Mouse (Mus musculus) cerebellum, adult 11 months (tissue): Measurements from ENCODE around the gene Cyb5r4.
"Not testable (repeated sequence)": the region's sequence is repeated elsewhere in the genome, so short reads cannot be mapped to it uniquely, and the experiment has no call there.

Source experiments
- DNase-seq: peaks from one replicate; pipeline ENCODE4 v3.0.0; 2022

The Cyb5r4 gene

GRCm38 (mm10) chr9:87021778-87022523, at the start of gene Cyb5r4:
TSS of gene Cyb5r4 (plus strand) at chr9:87022014.
- peak; percentile 93 for DNase-seq

DNA sequence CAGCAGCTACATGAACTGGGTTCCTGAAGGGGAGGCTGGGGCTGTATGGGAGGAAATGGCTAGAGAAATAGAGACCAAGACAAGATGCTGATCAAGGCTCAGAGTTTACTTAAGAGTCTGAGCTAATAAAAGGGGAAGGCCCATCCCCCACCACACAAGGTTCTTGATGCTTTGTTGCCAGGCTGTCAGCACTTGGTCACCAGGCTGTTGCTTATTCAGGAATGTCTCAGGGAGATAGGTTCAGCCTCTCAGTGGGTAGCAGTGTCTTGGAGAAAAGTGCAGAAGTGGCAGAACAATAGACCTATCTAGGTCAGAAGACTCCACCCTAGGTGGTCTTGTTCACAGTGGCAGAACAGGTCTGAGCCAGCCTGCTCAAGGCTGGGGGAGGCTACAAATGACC, 49.3 kb upstream of the Cyb5r4 start:
- DNase-seq, result not testable (repeated sequence)

- DNase-seq, result peak; percentile 73
Measured at GRCm38 (mm10) chr9:86973562-86973961, 48.3 kb upstream of the Cyb5r4 start.

DNA sequence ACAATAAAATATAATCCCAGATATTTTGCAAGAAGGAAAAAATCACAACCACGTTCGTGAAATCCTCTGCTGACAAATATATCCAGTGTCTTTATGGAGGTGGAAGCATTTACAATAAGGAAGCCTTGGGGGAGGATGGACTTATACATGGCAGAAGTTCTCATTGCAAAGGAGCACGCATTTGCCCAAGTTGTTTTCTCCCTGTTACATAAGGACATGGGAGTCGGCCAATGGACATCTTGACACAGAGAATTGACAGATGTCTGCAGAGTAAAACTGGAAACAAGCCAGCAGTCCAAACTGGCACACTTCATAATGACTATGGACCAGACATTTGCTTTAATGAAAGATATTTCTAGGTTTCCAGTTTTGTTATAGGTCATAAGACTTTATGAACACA, 44.9 kb upstream of the Cyb5r4 start:
- peak; percentile 86 for DNase-seq

- DNase-seq, result peak; percentile 38
Measured at GRCm38 (mm10) chr9:86978257-86978907, 43.4 kb upstream of the Cyb5r4 start.

- DNase-seq, result no peak
Measured at GRCm38 (mm10) chr9:86980048-86980447, 41.8 kb upstream of the Cyb5r4 start.

DNA sequence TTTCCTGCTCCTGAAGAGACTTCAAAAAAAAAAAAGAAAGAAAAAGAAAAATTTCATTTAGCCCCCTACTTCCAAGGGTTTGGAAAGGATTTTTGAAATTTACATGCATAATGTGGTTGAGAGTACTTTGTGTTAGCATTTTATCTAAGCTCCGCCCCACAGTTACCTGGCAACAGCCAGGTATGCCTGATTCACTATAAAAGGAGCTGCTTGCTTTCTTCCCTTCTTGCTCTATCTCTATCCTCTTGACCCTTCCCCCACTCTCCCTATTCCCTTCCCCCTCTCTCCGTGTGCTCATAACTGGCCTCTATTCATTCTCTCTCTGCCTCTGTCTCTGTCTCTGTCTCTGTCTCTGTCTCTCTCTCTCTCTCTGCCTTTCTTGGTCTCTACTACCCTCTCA, 40.9 kb upstream of the Cyb5r4 start:
- no peak for DNase-seq

GRCm38 (mm10) chr9:86981551-86981950, 40.3 kb upstream of the Cyb5r4 start:
- DNase-seq, result no peak

DNA sequence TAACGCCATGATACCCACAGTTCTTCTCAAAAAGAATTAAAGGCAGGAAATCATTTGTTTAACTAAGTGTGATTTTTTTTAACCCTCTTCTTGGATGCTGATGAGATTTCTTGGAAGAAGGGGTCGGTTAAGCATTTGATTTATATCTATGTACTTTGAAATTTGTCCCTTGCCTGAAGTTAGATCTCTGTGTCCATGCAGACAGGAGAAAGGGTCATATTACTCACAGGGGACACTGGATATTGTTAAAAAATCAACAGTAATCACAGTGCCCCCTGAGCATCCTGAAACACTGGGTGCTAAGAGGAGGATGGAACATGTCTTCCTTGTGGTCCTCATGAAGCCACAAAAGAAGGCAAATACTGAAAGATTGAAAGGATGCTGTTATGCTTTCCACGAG, 37.2 kb upstream of the Cyb5r4 start:
- DNase-seq, result no peak

- no peak for DNase-seq
Measured at GRCm38 (mm10) chr9:86985105-86985504, 36.7 kb upstream of the Cyb5r4 start.

GRCm38 (mm10) chr9:86986703-86987296, 35.0 kb upstream of the Cyb5r4 start:
- no peak for DNase-seq

DNA sequence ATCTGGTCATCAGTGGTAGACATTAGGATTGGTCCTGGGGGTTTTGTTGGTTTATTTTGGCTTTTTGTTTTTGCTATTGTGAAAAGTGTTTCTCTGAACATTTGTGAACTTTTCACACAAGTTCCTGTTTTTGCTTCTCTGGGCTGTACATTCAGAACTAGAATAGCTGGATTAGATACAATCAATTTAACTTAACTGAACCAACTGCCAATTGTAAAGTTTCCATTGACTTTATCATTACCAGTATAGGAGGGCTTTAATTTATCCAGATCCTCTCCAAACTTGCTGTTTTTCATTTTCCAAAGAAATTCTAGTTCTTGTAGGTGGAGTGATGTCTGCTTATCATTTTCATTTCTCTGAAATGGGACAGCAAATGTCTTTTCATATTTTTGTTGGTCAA, 32.0 kb upstream of the Cyb5r4 start:
- DNase-seq, result no peak

GRCm38 (mm10) chr9:86991758-86992157, 30.1 kb upstream of the Cyb5r4 start:
- DNase-seq, result no peak

GRCm38 (mm10) chr9:86997046-86997691, 24.6 kb upstream of the Cyb5r4 start:
- DNase-seq, result no peak

DNA sequence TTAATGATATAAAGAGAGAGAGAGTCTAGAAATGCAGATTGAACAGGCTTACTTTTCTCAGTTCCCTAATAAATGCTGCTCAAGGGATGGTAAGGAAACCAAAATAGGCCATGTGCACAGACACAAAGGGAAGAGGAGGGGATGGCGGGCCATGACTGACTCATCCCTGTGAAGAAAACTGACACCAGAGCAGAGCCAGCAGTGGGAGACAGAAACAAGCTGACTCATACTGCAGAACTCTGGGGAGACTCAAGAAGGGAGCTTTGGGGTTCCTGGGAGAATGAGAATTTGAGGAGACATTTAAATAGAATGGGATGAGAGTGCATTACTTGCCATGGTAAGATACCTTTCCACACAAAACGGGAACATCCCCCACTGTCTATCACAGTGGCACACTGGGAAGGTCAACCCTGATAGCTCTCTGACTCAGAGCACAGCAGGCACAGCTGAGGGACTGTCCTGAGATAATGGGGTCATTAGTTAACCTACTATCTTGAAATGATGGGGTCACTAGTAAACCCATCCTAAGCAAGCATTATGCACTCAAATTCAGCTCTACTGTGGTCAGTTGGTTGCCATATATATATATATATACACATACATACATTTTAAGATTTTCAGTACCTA, 21.7 kb upstream of the Cyb5r4 start:
- DNase-seq, result no peak

DNA sequence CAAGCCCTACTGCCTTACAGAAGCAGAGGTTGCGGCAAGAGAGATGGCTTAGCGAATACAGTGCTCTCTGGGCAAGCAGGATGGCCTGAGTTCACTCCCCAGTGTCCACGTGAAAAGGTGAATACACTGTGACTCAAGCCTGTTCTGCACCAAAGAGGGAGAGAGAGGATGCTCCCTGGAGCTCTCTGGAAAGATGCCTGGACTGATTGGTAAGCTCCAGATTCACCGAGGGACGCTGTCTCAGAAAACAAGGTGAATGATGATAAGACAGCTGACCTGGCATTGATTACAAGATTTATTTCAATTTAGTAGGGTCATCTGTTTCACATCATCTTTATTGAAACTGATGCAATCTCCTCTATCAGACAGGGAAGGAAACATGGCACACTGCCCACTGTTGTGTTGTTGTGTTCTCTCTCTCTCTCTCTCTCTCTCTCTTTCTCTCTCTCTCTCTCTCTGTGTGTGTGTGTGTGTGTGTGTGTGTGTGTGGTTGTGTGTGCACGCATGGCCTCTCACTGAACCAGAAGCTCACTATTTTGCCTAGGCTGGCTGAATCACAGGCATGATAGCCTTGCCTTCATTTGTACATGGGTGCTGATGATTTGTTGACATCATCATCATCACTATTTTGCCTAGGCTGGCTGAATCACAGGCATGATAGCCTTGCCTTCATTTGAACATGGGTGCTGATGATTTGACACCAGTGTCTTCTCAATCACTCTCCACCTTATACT, 16.9 kb upstream of the Cyb5r4 start:
- DNase-seq, result no peak

DNA sequence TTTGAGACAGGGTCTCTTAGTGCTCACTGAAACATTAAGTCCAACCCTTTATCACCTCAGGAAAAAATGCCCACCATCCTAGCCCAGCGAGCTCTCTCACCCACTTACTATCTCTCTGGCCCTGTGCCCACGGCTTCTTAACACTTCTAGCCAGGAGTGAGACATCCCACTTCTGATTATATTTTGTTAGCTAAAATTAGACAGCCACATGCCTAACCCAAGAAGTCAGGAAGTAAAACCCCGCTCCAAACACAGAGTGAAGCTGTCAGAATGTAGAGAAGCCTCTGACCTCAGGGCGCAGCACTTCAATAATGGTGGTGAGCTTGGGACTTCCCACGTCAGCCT, 16.4 kb upstream of the Cyb5r4 start:
- no peak for DNase-seq

DNA sequence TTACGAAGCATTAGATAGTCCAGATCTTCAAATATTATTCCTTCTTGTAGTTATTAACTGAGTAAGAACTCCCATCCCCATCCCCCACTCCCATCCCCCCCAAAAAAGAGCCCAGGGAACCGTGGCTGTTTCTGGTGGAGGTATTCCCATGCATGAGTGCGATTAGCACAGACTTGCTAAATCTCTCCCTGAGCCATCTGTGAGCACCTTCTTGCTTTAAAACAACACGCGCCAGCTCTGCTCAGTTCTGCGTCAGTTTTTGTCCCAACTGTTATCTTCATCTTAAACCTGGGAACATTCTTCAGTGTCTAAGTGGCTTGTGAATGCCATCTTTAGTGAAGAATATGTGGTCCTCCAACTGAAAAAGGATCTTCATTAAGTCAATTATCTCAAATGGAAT, 13.3 kb upstream of the Cyb5r4 start:
- no peak for DNase-seq

DNA sequence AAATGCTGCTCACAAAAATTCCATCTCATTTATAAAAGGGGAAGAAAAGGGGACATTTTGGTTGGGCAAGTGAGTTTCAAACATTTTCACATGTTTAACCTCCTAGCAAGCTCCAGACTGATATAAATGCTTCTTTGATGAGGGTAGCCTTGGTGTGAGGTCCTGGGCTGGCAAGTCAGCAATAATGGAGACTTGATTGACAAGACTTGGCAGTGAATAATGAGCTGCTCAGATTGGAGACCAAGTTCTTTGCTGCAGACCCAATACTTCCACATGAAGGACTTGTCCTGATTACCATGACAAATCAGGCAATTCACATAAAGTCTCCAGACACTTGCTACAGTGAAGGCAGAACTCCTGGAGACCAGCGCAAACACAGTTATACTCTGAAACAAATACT, 12.9 kb upstream of the Cyb5r4 start:
- no peak for DNase-seq

DNA sequence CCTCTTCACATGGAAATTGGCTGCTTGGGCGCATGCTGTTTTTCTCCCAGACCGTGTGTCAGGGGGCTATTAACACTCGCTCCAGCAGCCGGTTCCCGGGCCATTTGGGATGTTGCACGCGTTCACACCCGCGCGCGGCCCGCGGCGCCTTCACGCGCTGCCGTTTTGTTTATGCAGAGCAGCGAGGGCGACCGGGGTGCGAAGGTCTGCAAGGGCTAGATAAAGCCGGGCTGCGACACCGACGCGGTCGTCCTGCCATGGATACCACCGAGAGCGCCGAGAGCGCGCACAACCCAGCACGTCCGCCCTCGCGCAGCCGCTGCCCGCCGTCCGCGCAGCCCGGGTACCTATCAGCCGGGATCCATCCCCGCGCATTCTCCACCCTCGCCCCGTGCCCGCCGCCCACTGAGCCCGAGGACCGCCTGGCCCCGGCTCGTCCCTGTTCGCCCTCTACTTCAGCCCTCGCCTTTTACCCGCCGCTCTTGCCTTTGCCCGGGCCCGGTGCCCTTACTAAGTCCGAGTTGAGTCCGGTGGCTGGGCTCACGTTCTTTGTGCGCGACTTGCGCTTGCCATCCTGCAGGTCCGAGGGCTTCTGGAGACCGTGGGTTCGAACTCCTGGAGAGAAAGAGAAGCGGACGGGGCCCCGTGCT, 6.4 kb upstream of the Cyb5r4 start, which contains the start of gene Ripply2:
TSS of gene Ripply2 (plus strand) at position 250 of the 650 bp plus-strand sequence.
- DNase-seq, result peak; percentile 64

GRCm38 (mm10) chr9:87015938-87016294, 5.9 kb upstream of the Cyb5r4 start:
- no peak for DNase-seq

DNA sequence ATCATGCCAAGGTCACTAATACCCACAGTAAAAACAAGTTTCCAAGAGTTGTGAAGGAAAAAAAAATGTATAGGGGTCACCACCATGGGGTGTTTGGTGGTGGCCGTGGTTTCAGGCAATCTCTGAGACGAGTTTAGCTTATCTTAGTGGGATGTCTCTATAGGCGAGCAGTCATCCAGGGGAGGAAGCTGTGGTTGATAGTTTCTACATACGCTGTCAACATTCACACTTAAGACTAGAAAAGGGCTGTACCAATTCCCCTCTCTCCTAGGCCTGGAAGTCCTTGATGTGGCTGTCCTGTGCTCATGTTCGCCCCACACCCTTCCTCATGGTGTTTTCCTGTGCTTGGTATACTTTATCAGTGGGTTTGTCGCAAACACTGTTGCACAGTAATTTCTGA, 4.0 kb downstream of the Cyb5r4 start:
- no peak for DNase-seq
